Comparison of ENCODE assay signal across 13 mouse cellular contexts in genomic region chr11:4814507-4815450, GRCm38 (mm10).
"Had no signal": no experiment of that assay in that cellular context is flagged by ENCODE, and none has a peak within 500 bp of the region (broad histone marks: within the 10 kb centered on the region; RNA-seq: fewer than 3 reads in every experiment).

No protein-coding gene starts in this region.

- H3K27ac ChIP-seq: limb, embryonic 12.5 days; liver, embryonic 13.5 days; midbrain, embryonic 15.5 days; neural tube, embryonic 12.5 days; stomach, postnatal 0 days had no signal

- DNase-seq: kidney, adult 2 months; kidney, postnatal 25 days; liver; liver, embryonic 13.5 days; liver, postnatal 0 days; lung, postnatal 36 days; thymus, adult 18-20 months; thymus, postnatal 36 days had no signal

- H3K4me3 ChIP-seq: limb, embryonic 12.5 days; liver, embryonic 13.5 days; megakaryocyte, embryonic 14.5 days; midbrain, embryonic 15.5 days; neural tube, embryonic 12.5 days had no signal

- H3K4me1 ChIP-seq: liver, embryonic 13.5 days; midbrain, embryonic 15.5 days; neural tube, embryonic 12.5 days had no signal
